Mouse (Mus musculus) forebrain, postnatal 0 days (tissue): ENCODE results near the gene B4galt4. TPM values are rescaled to one million over a fixed set of nuclear protein-coding genes. Genes with fewer than 3 reads are reported as not detected.
A peak's percentile ranks its signal among the peaks of the same experiment; 100 is the strongest.

Experiments used
- ATAC-seq: fragments of 200-750 bp; cut with Nextera tagmentation; 2 replicates; pipeline ENCODE4 v1.8.0; 2017; ENCODE audit warnings: mild to moderate bottlenecking, moderate library complexity
- DNase-seq: peaks from one replicate; pipeline ENCODE4 v3.0.0-alpha.2; 2015
- H3K27ac ChIP-seq: fragments of 300-500 bp; sonication (generic); 2 replicates; pipeline ENCODE4 v1.5.1; 2014; ENCODE audit warnings: low read depth, mild to moderate bottlenecking, antibody characterized with exemption, low read length, moderate library complexity, mixed read lengths
- H3K27me3 ChIP-seq: fragments of 300-500 bp; sonication (generic); 2 replicates; pipeline ENCODE4 v1.6.1; 2014; ENCODE audit warnings: mild to moderate bottlenecking, low read length, mixed read lengths; ENCODE audit not compliant: insufficient read depth
- H3K36me3 ChIP-seq: fragments of 300-500 bp; sonication (generic); 2 replicates; pipeline ENCODE4 v1.6.1; 2014; ENCODE audit warnings: mild to moderate bottlenecking, moderate library complexity; ENCODE audit not compliant: insufficient read depth
- H3K4me1 ChIP-seq: fragments of 300-500 bp; sonication (generic); 2 replicates; pipeline ENCODE4 v1.6.1; 2014; ENCODE audit warnings: antibody characterized with exemption; ENCODE audit not compliant: insufficient read depth
- H3K4me2 ChIP-seq: fragments of 300-500 bp; sonication (generic); 2 replicates; pipeline ENCODE4 v1.6.1; 2014; ENCODE audit warnings: low read depth, mild to moderate bottlenecking, moderate library complexity
- H3K4me3 ChIP-seq: fragments of 300-500 bp; sonication (generic); 2 replicates; pipeline ENCODE4 v1.5.1; 2014; ENCODE audit warnings: low read depth, low read length, mixed read lengths
- H3K9ac ChIP-seq: fragments of 300-500 bp; sonication (generic); 2 replicates; pipeline ENCODE4 v1.6.1; 2014; ENCODE audit warnings: mild to moderate bottlenecking
- H3K9me3 ChIP-seq: fragments of 300-500 bp; sonication (generic); 2 replicates; pipeline ENCODE4 v1.6.1; 2016; ENCODE audit warnings: low read length
- CTCF ChIP-seq: sonication (generic); IDR thresholded peaks from 2 replicates; pipeline ENCODE4 v1.5.1; 2016; ENCODE audit warnings: antibody characterized with exemption, control low read depth, low read depth
- WGBS: fragments of 180-500 bp; shearing (Covaris S2); extraction: QIAGEN DNeasy Blood & Tissue Kit; methylation state at CpG from one replicate; pipeline ENCODE4 v1.1.7; 2014; 5-methylcytosine and 5-hydroxymethylcytosine counted together
- polyA plus RNA-seq: library from polyadenylated mRNA; unstranded; fragments of >200 nt; fragmentation: Nextera tagmentation; extraction: Ambion mirVana; gene quantifications from 2 replicates; pipeline ENCODE4 v1.2.1, GENCODE M21; 2015
- total RNA-seq: library from RNA; depleted of rRNA; stranded (reverse); fragments of >200 nt; gene quantifications from 2 replicates; pipeline ENCODE4 v1.2.3, GENCODE M21; 2014; rRNA removed

The B4galt4 gene
- total RNA-seq (25.0 and 32.9 TPM in 2 replicates), polyA plus RNA-seq (26.6 and 27.3 TPM in 2 replicates)

GRCm38 (mm10) chr16:38742113-38742658 lies at the start of gene B4galt4:
Gene B4galt4 (plus strand): TSS chr16:38742264.
- 2% methylated on average over 56 of the region's 69 CpGs for WGBS

GRCm38 (mm10) chr16:38694906-38695540 lies 47.0 kb upstream of the B4galt4 start:
- no peak overlapping the region for H3K27ac ChIP-seq
- no peak for TF ChIP-seq CTCF

More at GRCm38 (mm10) chr16:38742113-38742658, at the start of gene B4galt4:
- 0 out of 2 replicates have a peak, but pooled peaks cover 3% of the 10 kb centered on the region for H3K36me3 ChIP-seq
- peak within 1 kb of the TSS; percentile 80 for H3K27ac ChIP-seq
- H3K9me3 ChIP-seq, result no peaks in the 10 kb centered on the region
- DNase-seq (peak; percentile 80), ATAC-seq (peak; percentile 97)
- H3K4me2 ChIP-seq, result peak within 1 kb of the TSS; percentile 88
- H3K4me1 ChIP-seq, result no peaks in the 10 kb centered on the region
- H3K4me3 ChIP-seq, result peak within 1 kb of the TSS; percentile 84
- peak within 1 kb of the TSS; percentile 86 for H3K9ac ChIP-seq
- no peaks in the 10 kb centered on the region for H3K27me3 ChIP-seq
- TF ChIP-seq CTCF, result peak; percentile 33; the same call in 1 of the 2 replicates

GRCm38 (mm10) chr16:38695557-38695956 lies 46.5 kb upstream of the B4galt4 start:
- no peak overlapping the region for H3K4me3 ChIP-seq
- no peaks in the 10 kb centered on the region for H3K9me3 ChIP-seq
- H3K4me1 ChIP-seq, result no peaks in the 10 kb centered on the region
- TF ChIP-seq CTCF, result no peak
- ATAC-seq (no peak), DNase-seq (no peak)
- WGBS, result 89% methylated on average over 5 of the region's 5 CpGs
- no peaks in the 10 kb centered on the region for H3K27me3 ChIP-seq
- H3K4me2 ChIP-seq, result no peak overlapping the region
- no peak overlapping the region for H3K27ac ChIP-seq
- no peaks in the 10 kb centered on the region for H3K36me3 ChIP-seq
- H3K9ac ChIP-seq, result no peak overlapping the region

More at GRCm38 (mm10) chr16:38694906-38695540, 47.0 kb upstream of the B4galt4 start:
- Histone ChIP-seq H3K4me1 (no peaks in the 10 kb centered on the region), H3K9ac (no peak overlapping the region), H3K9me3 (no peaks in the 10 kb centered on the region), H3K27me3 (no peaks in the 10 kb centered on the region), H3K4me2 (no peak overlapping the region), H3K4me3 (no peak overlapping the region), H3K36me3 (no peaks in the 10 kb centered on the region)
- ATAC-seq (no peak), DNase-seq (no peak)
- 94% methylated on average over 6 of the region's 6 CpGs for WGBS

GRCm38 (mm10) chr16:38697611-38698010 lies 44.5 kb upstream of the B4galt4 start:
- whole genome bisulfite sequencing, result 90% methylated on average over 5 of the region's 5 CpGs
- peaks cover 3% of the 10 kb centered on the region; the same call in 1 of the 2 replicates for H3K4me1 ChIP-seq
- TF ChIP-seq CTCF, result no peak

GRCm38 (mm10) chr16:38700392-38701162 lies 41.5 kb upstream of the B4galt4 start:
- Histone ChIP-seq H3K9ac (no peak overlapping the region), H3K27ac (no peak overlapping the region), H3K4me3 (no peak overlapping the region), H3K36me3 (no peaks in the 10 kb centered on the region), H3K9me3 (no peaks in the 10 kb centered on the region), H3K27me3 (no peaks in the 10 kb centered on the region), H3K4me2 (no peak overlapping the region), H3K4me1 (peaks cover 3% of the 10 kb centered on the region; the same call in 1 of the 2 replicates)
- WGBS, result 79% methylated on average over 16 of the region's 16 CpGs
- no peak for DNase-seq
- no peak for ATAC-seq
- TF ChIP-seq CTCF, result no peak

More at GRCm38 (mm10) chr16:38697611-38698010, 44.5 kb upstream of the B4galt4 start:
- Histone ChIP-seq H3K36me3 (no peaks in the 10 kb centered on the region), H3K9me3 (no peaks in the 10 kb centered on the region), H3K27me3 (no peaks in the 10 kb centered on the region), H3K4me2 (no peak overlapping the region), H3K9ac (no peak overlapping the region), H3K4me3 (no peak overlapping the region), H3K27ac (no peak overlapping the region)
- DNase-seq (no peak), ATAC-seq (no peak)

DNA sequence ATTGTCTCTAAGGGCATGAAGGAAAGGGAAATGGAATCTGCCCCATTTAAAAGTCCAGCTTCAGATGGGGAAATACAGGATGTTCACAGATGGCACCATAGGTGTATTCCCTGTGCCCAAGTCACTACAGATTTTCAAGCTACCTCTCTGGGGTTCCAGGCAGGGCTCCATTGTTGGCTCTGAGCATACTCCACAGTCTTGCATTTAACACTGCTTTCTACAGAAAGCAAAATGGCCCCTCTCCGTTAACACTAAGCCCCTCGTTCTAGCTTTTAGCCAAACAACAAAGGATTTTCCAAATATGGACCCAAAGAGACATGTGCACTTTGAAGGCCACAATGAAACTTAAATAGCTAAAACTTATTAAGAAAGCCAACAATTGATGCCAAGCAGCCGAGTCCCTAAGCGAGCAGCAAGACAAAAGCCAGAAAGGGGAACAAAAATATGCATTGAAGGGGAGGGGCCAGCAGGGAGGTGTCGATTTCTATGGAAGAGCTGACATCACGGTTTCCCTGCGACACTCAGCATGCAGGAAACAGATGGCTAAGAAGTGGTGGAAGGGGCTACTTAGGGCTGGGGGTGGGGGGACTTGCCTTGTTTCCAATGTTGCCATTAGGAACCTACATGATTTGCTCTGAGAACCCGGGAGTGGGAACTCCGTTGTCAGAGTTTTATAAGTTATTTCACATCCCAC lies 40.4 kb upstream of the B4galt4 start:
- H3K9ac ChIP-seq, result 0 out of 2 replicates have a peak overlapping the region, but pooled peaks have one; percentile 18
- DNase-seq (peak; percentile 31), ATAC-seq (peak; percentile 59; the same call in 1 of the 2 replicates)
- no peak overlapping the region for H3K4me2 ChIP-seq
- no peaks in the 10 kb centered on the region for H3K9me3 ChIP-seq
- peaks cover 3% of the 10 kb centered on the region; the same call in 1 of the 2 replicates for H3K4me1 ChIP-seq
- H3K27ac ChIP-seq, result no peak overlapping the region
- no peaks in the 10 kb centered on the region for H3K36me3 ChIP-seq
- 6% methylated on average over 9 of the region's 9 CpGs for WGBS
- no peak overlapping the region for H3K4me3 ChIP-seq
- TF ChIP-seq CTCF, result no peak
- H3K27me3 ChIP-seq, result no peaks in the 10 kb centered on the region
